Mouse (Mus musculus) MEL (cell line): ENCODE data around the gene Vgf. TPM values are rescaled to one million over a fixed set of nuclear protein-coding genes. Genes with fewer than 3 reads are reported as not detected.

ENCODE experiments used
- DNase-seq: peaks from one replicate; pipeline ENCODE4 v3.0.0; 2011; ENCODE audit warnings: low read depth, low spot score
- H3K27ac ChIP-seq: 2 replicates; pipeline ENCODE4 v1.5.1; 2012; ENCODE audit warnings: low read depth, mild to moderate bottlenecking, control low read depth, low read length, moderate library complexity; ENCODE audit not compliant: control insufficient read depth
- H3K27me3 ChIP-seq, 2 experiments: fragments of 150-350 bp in 1 of 2; sonication (generic) in 1 of 2; 2 replicates each; pipeline ENCODE4 v1.6.1; 2012; ENCODE audit warnings: low read length in 2 of 2, mild to moderate bottlenecking in 2 of 2, improper control_type of control experiment in 1 of 2, moderate library complexity in 1 of 2; ENCODE audit not compliant: insufficient read depth in 2 of 2, control insufficient read depth in 1 of 2
- H3K36me3 ChIP-seq, 2 experiments: 2 replicates each; pipeline ENCODE4 v1.6.1; 2012 to 2014; ENCODE audit warnings: low read length in 2 of 2, improper control_type of control experiment in 1 of 2, inconsistent platforms in 1 of 2, mild to moderate bottlenecking in 1 of 2; ENCODE audit not compliant: insufficient read depth in 2 of 2, control insufficient read depth in 1 of 2
- H3K4me1 ChIP-seq, 2 experiments: fragments of 150-350 bp in 1 of 2; sonication (generic) in 1 of 2; 2 replicates each; pipeline ENCODE4 v1.6.1; 2012; ENCODE audit warnings: low read length in 2 of 2, improper control_type of control experiment in 1 of 2, mild to moderate bottlenecking in 1 of 2; ENCODE audit not compliant: insufficient read depth in 2 of 2, control insufficient read depth in 1 of 2
- H3K4me3 ChIP-seq, 2 experiments: fragments of 150-350 bp in 1 of 2; sonication (generic) in 1 of 2; 2 replicates each; pipeline ENCODE4 v1.5.1; 2012; ENCODE audit warnings: low read depth in 2 of 2, low read length in 2 of 2, mild to moderate bottlenecking in 2 of 2, moderate library complexity in 2 of 2, control low read depth in 1 of 2, improper control_type of control experiment in 1 of 2; ENCODE audit not compliant: control insufficient read depth in 1 of 2, insufficient read depth in 1 of 2
- H3K79me2 ChIP-seq: 2 replicates; pipeline ENCODE4 v1.6.1; 2012; ENCODE audit warnings: mild to moderate bottlenecking, low read length, moderate library complexity; ENCODE audit not compliant: control insufficient read depth, poor library complexity, insufficient read depth
- H3K9ac ChIP-seq: 2 replicates; pipeline ENCODE4 v1.6.1; 2012; ENCODE audit warnings: low read depth, mild to moderate bottlenecking, control low read depth, low read length, moderate library complexity; ENCODE audit not compliant: control insufficient read depth, poor library complexity, severe bottlenecking
- H3K9me3 ChIP-seq: fragments of 150-350 bp; sonication (generic); replicated peaks from 2 replicates; pipeline ENCODE4 v1.6.1; 2012; ENCODE audit warnings: mild to moderate bottlenecking, low read length, improper control_type of control experiment, moderate library complexity; ENCODE audit not compliant: insufficient read depth
- BHLHE40 ChIP-seq: IDR thresholded peaks from 2 replicates; pipeline ENCODE4 v1.6.1; 2012; ENCODE audit warnings: low read depth, mild to moderate bottlenecking, inconsistent platforms, low read length, improper control_type of control experiment, borderline replicate concordance
- CHD2 ChIP-seq: IDR thresholded peaks from 2 replicates; pipeline ENCODE4 v1.6.1; 2011; ENCODE audit warnings: low read length, improper control_type of control experiment
- CTCF ChIP-seq, 3 experiments: IDR thresholded peaks in 2 of 3; conservative IDR thresholded peaks in 1 of 3; 2 replicates each; pipeline ENCODE4 v1.5.1; 2011 to 2012; ENCODE audit warnings: low read length in 3 of 3, low read depth in 2 of 3, mild to moderate bottlenecking in 2 of 3, improper control_type of control experiment in 1 of 3, inconsistent platforms in 1 of 3, mixed read lengths in 1 of 3, moderate library complexity in 1 of 3; ENCODE audit not compliant: control insufficient read depth in 1 of 3, insufficient read depth in 1 of 3, poor library complexity in 1 of 3, severe bottlenecking in 1 of 3
- ELF1 ChIP-seq: IDR thresholded peaks from 2 replicates; pipeline ENCODE4 v1.6.1; 2014; ENCODE audit warnings: low read depth, mild to moderate bottlenecking, inconsistent platforms, low read length, improper control_type of control experiment, moderate library complexity
- EP300 ChIP-seq, 2 experiments: IDR thresholded peaks; 2 replicates each; pipeline ENCODE4 v1.6.1; 2011; ENCODE audit warnings: improper control_type of control experiment in 2 of 2, low read length in 2 of 2, low read depth in 1 of 2, mild to moderate bottlenecking in 1 of 2
- ETS1 ChIP-seq: IDR thresholded peaks from 2 replicates; pipeline ENCODE4 v1.6.1; 2012; ENCODE audit warnings: low read depth, mild to moderate bottlenecking, inconsistent platforms, low read length, improper control_type of control experiment, moderate library complexity
- GABPA ChIP-seq: IDR thresholded peaks from 2 replicates; pipeline ENCODE4 v1.6.1; 2012; ENCODE audit warnings: low read depth, mild to moderate bottlenecking, inconsistent platforms, low read length, improper control_type of control experiment, moderate library complexity
- GATA1 ChIP-seq: IDR thresholded peaks from 2 replicates; pipeline ENCODE4 v1.6.1; 2011; ENCODE audit warnings: low read depth, low read length, improper control_type of control experiment
- HCFC1 ChIP-seq: IDR thresholded peaks from 2 replicates; pipeline ENCODE4 v1.6.1; 2012; ENCODE audit warnings: low read depth, mild to moderate bottlenecking, inconsistent platforms, low read length, improper control_type of control experiment, moderate library complexity
- JUND ChIP-seq: IDR thresholded peaks from 2 replicates; pipeline ENCODE4 v1.6.1; 2011; ENCODE audit warnings: low read depth, mild to moderate bottlenecking, improper control_type of control experiment, low read length
- MAX ChIP-seq: IDR thresholded peaks from 2 replicates; pipeline ENCODE4 v1.6.1; 2011; ENCODE audit warnings: low read length, improper control_type of control experiment
- MEF2A ChIP-seq: IDR thresholded peaks from 2 replicates; pipeline ENCODE4 v1.6.1; 2014; ENCODE audit warnings: low read depth, mild to moderate bottlenecking, inconsistent platforms, low read length, improper control_type of control experiment; ENCODE audit not compliant: poor library complexity, insufficient replicate concordance, severe bottlenecking; ENCODE audit errors: extremely low read depth
- MXI1 ChIP-seq: IDR thresholded peaks from 2 replicates; pipeline ENCODE4 v1.6.1; 2011; ENCODE audit warnings: mild to moderate bottlenecking, low read depth, low read length, improper control_type of control experiment
- MYB ChIP-seq: IDR thresholded peaks from 2 replicates; pipeline ENCODE4 v1.6.1; 2011; ENCODE audit warnings: mild to moderate bottlenecking, low read depth, low read length, improper control_type of control experiment
- NELFE ChIP-seq: IDR thresholded peaks from 2 replicates; pipeline ENCODE4 v1.6.1; 2011; ENCODE audit warnings: low read depth, low read length, improper control_type of control experiment
- NRF1 ChIP-seq: IDR thresholded peaks from 2 replicates; pipeline ENCODE4 v1.6.1; 2014; ENCODE audit warnings: low read depth, mild to moderate bottlenecking, inconsistent platforms, low read length, improper control_type of control experiment, moderate library complexity; ENCODE audit not compliant: poor library complexity, insufficient read depth, severe bottlenecking
- POLR2AphosphoS2 ChIP-seq: IDR thresholded peaks from 2 replicates; pipeline ENCODE4 v1.6.1; 2011; ENCODE audit warnings: low read length, improper control_type of control experiment
- POLR2AphosphoS5 ChIP-seq: IDR thresholded peaks from 2 replicates; pipeline ENCODE4 v1.6.1; 2012; ENCODE audit warnings: low read depth, borderline replicate concordance, mild to moderate bottlenecking, inconsistent platforms, low read length, moderate library complexity, mixed read lengths
- SMC3 ChIP-seq: IDR thresholded peaks from 2 replicates; pipeline ENCODE4 v1.6.1; 2011; ENCODE audit warnings: low read depth, low read length, improper control_type of control experiment
- TCF12 ChIP-seq: IDR thresholded peaks from 2 replicates; pipeline ENCODE4 v1.6.1; 2014; ENCODE audit warnings: low read depth, mild to moderate bottlenecking, inconsistent platforms, low read length, improper control_type of control experiment, moderate library complexity
- UBTF ChIP-seq: IDR thresholded peaks from 2 replicates; pipeline ENCODE4 v1.6.1; 2012; ENCODE audit warnings: low read depth, mild to moderate bottlenecking, inconsistent platforms, low read length, improper control_type of control experiment, moderate library complexity, borderline replicate concordance; ENCODE audit not compliant: insufficient read depth
- USF2 ChIP-seq, 2 experiments: IDR thresholded peaks; 2 replicates each; pipeline ENCODE4 v1.6.1; 2011 to 2012; ENCODE audit warnings: improper control_type of control experiment in 2 of 2, low read length in 2 of 2, borderline replicate concordance in 1 of 2, inconsistent platforms in 1 of 2, low read depth in 1 of 2, mild to moderate bottlenecking in 1 of 2; ENCODE audit not compliant: insufficient read depth in 1 of 2
- ZMIZ1 ChIP-seq: IDR thresholded peaks from 2 replicates; pipeline ENCODE4 v1.6.1; 2012; ENCODE audit warnings: low read depth, mild to moderate bottlenecking, inconsistent platforms, low read length, improper control_type of control experiment, moderate library complexity
- polyA plus RNA-seq, 2 experiments: library from polyadenylated mRNA; stranded (reverse) in 1 of 2; unstranded in 1 of 2; fragments of >175 nt in 1 of 2; fragments of >200 nt in 1 of 2; gene quantifications; 2 replicates each; pipeline versions ENCODE4 v1.2.1 to v1.2.4; 2012; ENCODE audit warnings: low replicate concordance in 2 of 2, low read depth in 1 of 2; ENCODE audit not compliant: insufficient read length in 2 of 2, insufficient read depth in 1 of 2, missing spikeins in 1 of 2
- total RNA-seq: library from RNA; depleted of rRNA; stranded (reverse); fragments of 300-350 nt; gene quantifications from 2 replicates; pipeline ENCODE4 v1.2.3, GENCODE M21; 2012

Gene Vgf
- total and polyA plus RNA-seq, 3 experiments: 0.42 to 1.4 TPM; not detected in 1

- no peaks in the 10 kb centered on the region for H3K4me1 ChIP-seq
- H3K79me2 ChIP-seq: no peaks in the 10 kb centered on the region
- no peaks in the 10 kb centered on the region for H3K36me3 ChIP-seq
- no peaks in the 10 kb centered on the region for H3K27me3 ChIP-seq
- no peak for TF ChIP-seq POLR2AphosphoS2
- no peak for TF ChIP-seq TCF12
- TF ChIP-seq SMC3: no peak
- no peak for TF ChIP-seq CHD2
- no peak overlapping the region for H3K4me3 ChIP-seq
- H3K27ac ChIP-seq: no peak overlapping the region
- H3K9ac ChIP-seq: no peak overlapping the region
- DNase-seq: no peak
- H3K9me3 ChIP-seq: no peaks in the 10 kb centered on the region
Observed at GRCm38 (mm10) chr5:137054299-137054698, 28.1 kb downstream of the Vgf start.

- Histone ChIP-seq H3K4me3 (no peak overlapping the region), H3K27me3 (no peaks in the 10 kb centered on the region), H3K27ac (no peak overlapping the region), H3K9me3 (no peaks in the 10 kb centered on the region), H3K79me2 (no peaks in the 10 kb centered on the region), H3K36me3 (no peaks in the 10 kb centered on the region), H3K9ac (no peak overlapping the region), H3K4me1 (no peaks in the 10 kb centered on the region)
- DNase-seq: no peak
- TF ChIP-seq NRF1: no peak
- TF ChIP-seq NELFE: no peak
- no peak for TF ChIP-seq MXI1
- no peak for TF ChIP-seq USF2 (IDR thresholded peaks at IDR 0.05; ENCODE audit: borderline replicate concordance in 1 of 2, insufficient read depth in 1 of 2, low read depth in 1 of 2, low read length in 2 of 2)
- TF ChIP-seq ZMIZ1: no peak
- TF ChIP-seq GABPA: no peak
- TF ChIP-seq BHLHE40: no peak
- TF ChIP-seq CTCF (IDR thresholded peaks at IDR 0.05 in 2 of 3, conservative IDR thresholded peaks at IDR 0.05 in 1 of 3; ENCODE audit: control insufficient read depth in 1 of 3, insufficient read depth in 1 of 3, low read depth in 2 of 3, low read length in 3 of 3, poor library complexity in 1 of 3, severe bottlenecking in 1 of 3): no peak
- no peak for TF ChIP-seq HCFC1
- no peak for TF ChIP-seq TCF12
Observed at GRCm38 (mm10) chr5:137054873-137055272, 28.7 kb downstream of the Vgf start.

GRCm38 (mm10) chr5:137061809-137062481, 35.8 kb downstream of the Vgf start:
- Histone ChIP-seq H3K9me3 (no peaks in the 10 kb centered on the region), H3K79me2 (no peaks in the 10 kb centered on the region), H3K27ac (peak overlapping the region; percentile 38; the same call in 1 of the 2 replicates), H3K9ac (no peak overlapping the region; the same call in 1 of the 2 replicates), H3K27me3 (no peaks in the 10 kb centered on the region; a peak in 1 of 4 replicates), H3K36me3 (peaks cover 0 to 5% of the 10 kb centered on the region in 2 experiments; a peak in 1 of 4 replicates), H3K4me1 (peaks cover 0 to 11% of the 10 kb centered on the region in 2 experiments; a peak in 2 of 4 replicates), H3K4me3 (no peak overlapping the region)
- peak; percentile 79 for DNase-seq
- TF ChIP-seq CTCF (IDR thresholded peaks at IDR 0.05 in 2 of 3, conservative IDR thresholded peaks at IDR 0.05 in 1 of 3; ENCODE audit: control insufficient read depth in 1 of 3, insufficient read depth in 1 of 3, low read depth in 2 of 3, low read length in 3 of 3, poor library complexity in 1 of 3, severe bottlenecking in 1 of 3) (peak; percentile 59 to 92 (median 64)), HCFC1 (no peak), UBTF (no peak), POLR2AphosphoS5 (no peak), JUND (peak; percentile 87), ELF1 (no peak), GATA1 (no peak), GABPA (no peak), NRF1 (no peak), MYB (no peak), EP300 (IDR thresholded peaks at IDR 0.05; ENCODE audit: low read depth in 1 of 2, low read length in 2 of 2) (peak; percentile 24; a peak in 1 of 4 replicates), MEF2A (no peak), ETS1 (peak; percentile 67; the same call in 1 of the 2 replicates), MAX (no peak)
